Mouse (Mus musculus): ENCODE measurements at regions not wholly inside any gene's neighbourhood (a gene's known extent, or its start where the extent isn't known, plus 50 kb on each side); places are given as distances from the start of the nearest gene placed in this dataset.

DNA sequence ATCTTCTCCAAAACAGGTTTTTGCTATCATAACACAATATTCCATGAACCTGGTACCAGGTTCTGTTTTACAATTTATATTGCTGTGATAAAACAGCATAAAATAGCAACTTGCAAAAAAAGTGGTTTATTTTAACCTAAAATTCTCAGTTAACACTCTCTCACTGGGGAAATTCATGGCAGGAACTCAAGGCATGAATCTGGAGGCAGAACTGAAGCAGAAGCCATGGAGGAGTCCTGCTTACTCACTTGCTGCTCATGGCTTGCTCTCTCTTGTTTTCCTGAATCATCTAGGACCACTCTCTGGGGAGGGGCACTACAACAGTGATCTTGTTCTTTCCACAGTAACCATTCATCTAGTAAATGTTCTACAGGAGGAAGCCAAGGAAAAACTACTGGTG lies 250.2 kb upstream of the Kcnh7 start:
- ATAC-seq (replicated peaks in 1 of 2; ENCODE audit: insufficient read depth in 1 of 2, low FRiP score in 2 of 2, low TSS enrichment in 1 of 2, low read depth in 1 of 2, poor library complexity in 2 of 2, severe bottlenecking in 2 of 2): no peak

DNA sequence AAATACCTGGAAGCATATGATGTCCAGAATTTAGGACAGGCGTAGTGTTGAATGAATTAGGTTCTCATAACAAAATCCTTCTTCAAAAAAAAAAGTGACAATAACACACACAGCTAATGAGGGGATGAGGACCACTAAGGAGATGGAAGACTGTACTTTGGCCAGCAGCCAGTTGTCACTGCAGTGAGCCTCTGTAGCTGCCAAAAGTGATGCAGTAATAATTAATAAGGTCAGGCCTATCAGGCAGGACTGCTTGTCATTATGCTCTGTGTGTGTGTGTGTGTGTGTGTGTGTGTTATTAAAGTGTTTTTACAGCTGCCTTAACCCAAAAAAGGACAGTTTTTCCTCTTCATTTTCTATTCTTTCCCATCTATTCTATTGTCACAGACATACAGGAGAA lies 221.3 kb upstream of the Kcnh7 start:
- ATAC-seq (replicated peaks in 1 of 2; ENCODE audit: insufficient read depth in 1 of 2, low FRiP score in 2 of 2, low TSS enrichment in 1 of 2, low read depth in 1 of 2, poor library complexity in 2 of 2, severe bottlenecking in 2 of 2): no peak
